Mouse (Mus musculus) hindbrain, embryonic 16.5 days (tissue): ENCODE measurements at regions not wholly inside any gene's neighbourhood (a gene's known extent, or its start where the extent isn't known, plus 50 kb on each side); places are given as distances from the start of the nearest gene placed in this dataset.

Experiments used
- ATAC-seq: fragments of 200-750 bp; cut with Nextera tagmentation; 2 replicates; pipeline ENCODE4 v1.8.0; 2017; ENCODE audit warnings: moderate TSS enrichment, moderate library complexity
- H3K27ac ChIP-seq: fragments of 300-500 bp; sonication (generic); 2 replicates; pipeline ENCODE4 v1.5.1; 2014; ENCODE audit warnings: low read depth, mild to moderate bottlenecking, control low read depth, low read length, moderate library complexity
- H3K27me3 ChIP-seq: fragments of 300-500 bp; sonication (generic); replicated peaks from 2 replicates; pipeline ENCODE4 v1.6.1; 2014; ENCODE audit warnings: low read length; ENCODE audit not compliant: control insufficient read depth, insufficient read depth
- H3K36me3 ChIP-seq: fragments of 300-500 bp; sonication (generic); 2 replicates; pipeline ENCODE4 v1.6.1; 2014; ENCODE audit warnings: mild to moderate bottlenecking, low read length, moderate library complexity, mixed read lengths; ENCODE audit not compliant: control insufficient read depth, insufficient read depth
- H3K4me1 ChIP-seq: fragments of 300-500 bp; sonication (generic); 2 replicates; pipeline ENCODE4 v1.6.1; 2014; ENCODE audit warnings: low read depth, low read length; ENCODE audit not compliant: control insufficient read depth, insufficient read depth
- H3K4me2 ChIP-seq: fragments of 300-500 bp; sonication (generic); 2 replicates; pipeline ENCODE4 v1.6.1; 2014; ENCODE audit warnings: mild to moderate bottlenecking, low read length, control low read depth, moderate library complexity
- H3K4me3 ChIP-seq: fragments of 300-500 bp; sonication (generic); 2 replicates; pipeline ENCODE4 v1.5.1; 2014; ENCODE audit warnings: mild to moderate bottlenecking, low read length, control low read depth, moderate library complexity
- H3K9ac ChIP-seq: fragments of 300-500 bp; sonication (generic); 2 replicates; pipeline ENCODE4 v1.6.1; 2014; ENCODE audit warnings: low read depth, mild to moderate bottlenecking, control low read depth, low read length, moderate library complexity
- H3K9me3 ChIP-seq: fragments of 300-500 bp; sonication (generic); 2 replicates; pipeline ENCODE4 v1.6.1; 2014; ENCODE audit warnings: mild to moderate bottlenecking, low read length, moderate library complexity; ENCODE audit not compliant: control insufficient read depth
- WGBS: fragments of 180-500 bp; shearing (Covaris S2); extraction: QIAGEN DNeasy Blood & Tissue Kit; methylation state at CpG from one replicate; pipeline ENCODE4 v1.1.7; 2014; 5-methylcytosine and 5-hydroxymethylcytosine counted together

GRCm38 (mm10) chr1:185905666-185906065 is 211.4 kb downstream of the Lyplal1 start:
- no peak overlapping the region for H3K4me2 ChIP-seq
- H3K9ac ChIP-seq, result no peak overlapping the region
- no peaks in the 10 kb centered on the region for H3K4me1 ChIP-seq
- no peak overlapping the region for H3K27ac ChIP-seq
- peaks cover 4% of the 10 kb centered on the region; the same call in 1 of the 2 replicates for H3K9me3 ChIP-seq
- 79% methylated on average over 7 of the region's 7 CpGs for WGBS
- no peak overlapping the region for H3K4me3 ChIP-seq
- H3K27me3 ChIP-seq, result no peaks in the 10 kb centered on the region
- H3K36me3 ChIP-seq, result no peaks in the 10 kb centered on the region
- ATAC-seq, result no peak

GRCm38 (mm10) chr1:185915579-185915978 is 201.5 kb downstream of the Lyplal1 start:
- no peak overlapping the region for H3K27ac ChIP-seq
- H3K4me3 ChIP-seq, result no peak overlapping the region
- H3K9ac ChIP-seq, result no peak overlapping the region
- no peaks in the 10 kb centered on the region for H3K36me3 ChIP-seq
- H3K4me2 ChIP-seq, result no peak overlapping the region
- 58% methylated on average over 2 of the region's 2 CpGs for WGBS
- H3K4me1 ChIP-seq, result no peaks in the 10 kb centered on the region
- no peaks in the 10 kb centered on the region for H3K27me3 ChIP-seq
- no peaks in the 10 kb centered on the region for H3K9me3 ChIP-seq
- no peak for ATAC-seq

DNA sequence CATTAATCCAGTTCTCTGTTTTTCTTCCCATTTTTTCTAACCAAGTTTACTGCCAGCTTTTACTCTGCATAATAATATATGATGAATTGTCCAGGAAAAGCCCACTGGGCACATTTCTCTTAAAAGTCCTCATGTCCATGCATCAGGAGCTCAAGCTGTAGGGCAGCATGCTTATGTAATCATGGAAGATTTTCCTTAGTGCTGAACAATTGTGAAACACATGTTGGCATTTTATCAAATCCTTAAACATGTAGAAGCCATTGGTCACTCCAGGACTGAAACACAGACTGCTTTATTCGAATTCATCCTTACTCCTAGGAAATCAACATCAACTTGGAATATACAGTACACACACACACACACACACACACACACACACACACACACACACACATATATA is 198.4 kb downstream of the Lyplal1 start:
- 87% methylated on average over 1 of the region's 1 CpGs for WGBS
- no peaks in the 10 kb centered on the region for H3K4me1 ChIP-seq
- no peaks in the 10 kb centered on the region for H3K36me3 ChIP-seq
- H3K4me2 ChIP-seq, result no peak overlapping the region
- H3K27ac ChIP-seq, result no peak overlapping the region
- no peaks in the 10 kb centered on the region for H3K9me3 ChIP-seq
- no peak for ATAC-seq
- H3K4me3 ChIP-seq, result no peak overlapping the region
- no peaks in the 10 kb centered on the region for H3K27me3 ChIP-seq
- H3K9ac ChIP-seq, result no peak overlapping the region

GRCm38 (mm10) chr1:185923723-185924122 is 193.4 kb downstream of the Lyplal1 start:
- no peak overlapping the region for H3K27ac ChIP-seq
- WGBS, result 68% methylated on average over 2 of the region's 2 CpGs
- no peak for ATAC-seq
- H3K4me2 ChIP-seq, result no peak overlapping the region
- no peaks in the 10 kb centered on the region for H3K27me3 ChIP-seq
- H3K9ac ChIP-seq, result no peak overlapping the region
- H3K36me3 ChIP-seq, result no peaks in the 10 kb centered on the region
- H3K4me1 ChIP-seq, result no peaks in the 10 kb centered on the region
- H3K4me3 ChIP-seq, result no peak overlapping the region
- H3K9me3 ChIP-seq, result no peaks in the 10 kb centered on the region; the same call in 1 of the 2 replicates

GRCm38 (mm10) chr1:185929000-185929399 is 188.1 kb downstream of the Lyplal1 start:
- Histone ChIP-seq H3K4me2 (no peak overlapping the region), H3K4me1 (no peaks in the 10 kb centered on the region), H3K9me3 (no peaks in the 10 kb centered on the region; the same call in 1 of the 2 replicates), H3K27ac (no peak overlapping the region), H3K9ac (no peak overlapping the region), H3K27me3 (no peaks in the 10 kb centered on the region), H3K36me3 (no peaks in the 10 kb centered on the region), H3K4me3 (no peak overlapping the region)
- 15% methylated on average over 2 of the region's 2 CpGs for WGBS
- ATAC-seq, result no peak

DNA sequence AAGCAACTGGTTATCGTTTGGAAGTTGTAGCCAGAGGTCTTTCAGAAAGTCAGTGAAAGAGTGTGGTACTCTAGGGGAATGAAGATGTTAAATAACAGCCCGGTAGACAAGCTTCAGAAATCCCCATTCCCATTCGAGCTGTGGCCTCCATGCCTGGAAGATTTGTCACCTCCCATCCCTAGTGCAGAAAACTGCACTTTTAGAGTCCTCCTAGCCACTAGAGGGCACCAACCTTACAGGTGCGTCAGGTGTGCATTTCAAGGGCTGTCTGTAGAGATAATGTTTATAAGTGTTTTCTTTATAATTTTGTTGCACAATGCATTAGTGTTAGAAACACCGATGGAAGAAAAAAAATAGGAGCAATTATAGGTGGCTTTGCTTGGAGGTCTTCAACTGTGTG is 187.3 kb downstream of the Lyplal1 start:
- Histone ChIP-seq H3K9ac (no peak overlapping the region), H3K36me3 (no peaks in the 10 kb centered on the region), H3K4me1 (no peaks in the 10 kb centered on the region), H3K4me3 (no peak overlapping the region), H3K27me3 (no peaks in the 10 kb centered on the region), H3K27ac (no peak overlapping the region), H3K9me3 (no peaks in the 10 kb centered on the region; the same call in 1 of the 2 replicates), H3K4me2 (no peak overlapping the region)
- WGBS, result 83% methylated on average over 5 of the region's 5 CpGs
- ATAC-seq, result no peak

DNA sequence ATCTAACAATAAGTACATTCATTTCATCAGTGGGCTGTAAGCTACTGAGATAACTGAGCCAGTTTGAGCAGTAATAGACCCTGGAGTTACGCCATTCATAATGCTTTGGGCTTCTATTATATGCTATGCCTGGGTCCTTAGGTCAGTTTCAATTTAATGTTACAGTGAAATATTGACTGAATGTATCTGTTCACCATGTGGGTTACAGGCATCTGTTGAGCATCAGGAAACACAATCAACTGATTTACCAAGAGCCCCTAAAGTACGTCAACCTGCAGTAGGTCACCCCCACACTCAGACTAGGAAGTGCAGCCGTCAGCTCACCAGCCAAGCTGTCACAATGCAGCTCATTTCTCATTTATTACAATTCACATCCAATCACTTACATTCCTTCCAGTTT is 183.5 kb downstream of the Lyplal1 start:
- H3K4me2 ChIP-seq, result no peak overlapping the region

GRCm38 (mm10) chr1:185937026-185937425 is 180.1 kb downstream of the Lyplal1 start:
- H3K9ac ChIP-seq, result no peak overlapping the region
- H3K27ac ChIP-seq, result no peak overlapping the region
- no peaks in the 10 kb centered on the region for H3K9me3 ChIP-seq
- no peak overlapping the region for H3K4me2 ChIP-seq
- H3K27me3 ChIP-seq, result no peaks in the 10 kb centered on the region
- no peak for ATAC-seq
- no peaks in the 10 kb centered on the region for H3K4me1 ChIP-seq
- no peak overlapping the region for H3K4me3 ChIP-seq
- no peaks in the 10 kb centered on the region for H3K36me3 ChIP-seq

More for the DNA sequence above, 183.5 kb downstream of the Lyplal1 start:
- ATAC-seq, result no peak
- no peaks in the 10 kb centered on the region for H3K36me3 ChIP-seq
- no peak overlapping the region for H3K4me3 ChIP-seq
- no peak overlapping the region for H3K27ac ChIP-seq
- no peak overlapping the region for H3K9ac ChIP-seq
- no peaks in the 10 kb centered on the region for H3K27me3 ChIP-seq
- H3K4me1 ChIP-seq, result no peaks in the 10 kb centered on the region
- WGBS, result 85% methylated on average over 3 of the region's 3 CpGs
- no peaks in the 10 kb centered on the region for H3K9me3 ChIP-seq

DNA sequence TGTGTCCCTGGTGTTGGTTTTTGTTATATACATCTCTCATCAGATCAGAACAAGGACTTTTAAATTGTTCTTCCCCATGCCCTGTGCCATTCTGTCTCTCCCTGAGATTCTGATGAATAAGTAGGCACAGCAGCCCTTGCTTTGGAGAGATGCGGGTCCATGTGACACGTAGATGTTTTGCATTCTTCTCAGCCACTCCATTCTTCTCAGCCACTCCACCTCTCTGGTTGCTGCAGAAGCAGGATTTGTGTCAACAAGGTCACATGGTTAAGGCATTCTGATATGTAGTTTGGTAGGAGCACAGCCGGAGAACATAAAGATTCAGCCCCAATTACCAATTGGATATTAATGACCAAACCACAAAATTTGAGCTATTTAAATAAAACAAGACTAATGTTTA is 177.2 kb downstream of the Lyplal1 start:
- WGBS, result 91% methylated on average over 3 of the region's 3 CpGs
- Histone ChIP-seq H3K9ac (no peak overlapping the region), H3K9me3 (no peaks in the 10 kb centered on the region), H3K4me3 (no peak overlapping the region), H3K27ac (no peak overlapping the region), H3K27me3 (no peaks in the 10 kb centered on the region), H3K36me3 (no peaks in the 10 kb centered on the region), H3K4me1 (no peaks in the 10 kb centered on the region), H3K4me2 (no peak overlapping the region)
- no peak for ATAC-seq

DNA sequence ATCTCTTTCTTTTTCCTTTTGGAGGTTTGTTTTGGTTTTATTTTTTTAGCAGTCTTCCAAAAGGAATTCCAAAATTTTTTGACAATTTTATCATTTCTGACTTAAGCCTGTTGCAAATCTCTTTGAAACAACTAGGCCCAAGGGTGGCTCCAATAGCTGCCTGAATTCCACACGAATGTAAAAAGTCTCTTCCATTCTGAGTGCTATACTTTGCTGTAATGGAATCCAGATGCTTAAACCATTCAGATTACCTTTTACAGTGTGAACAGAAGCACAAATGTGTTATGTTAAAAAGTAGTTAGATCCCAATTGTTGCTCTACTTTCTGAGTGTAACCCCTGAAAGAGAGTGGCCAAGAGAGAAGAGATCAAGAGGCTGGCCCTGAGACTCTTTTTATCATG is 176.6 kb downstream of the Lyplal1 start:
- H3K27ac ChIP-seq, result no peak overlapping the region
- no peak overlapping the region for H3K9ac ChIP-seq
- no peak for ATAC-seq
- H3K9me3 ChIP-seq, result no peaks in the 10 kb centered on the region
- WGBS, result 73% methylated on average over 1 of the region's 1 CpGs
- H3K36me3 ChIP-seq, result no peaks in the 10 kb centered on the region
- no peak overlapping the region for H3K4me2 ChIP-seq
- no peaks in the 10 kb centered on the region for H3K4me1 ChIP-seq
- H3K4me3 ChIP-seq, result no peak overlapping the region
- H3K27me3 ChIP-seq, result no peaks in the 10 kb centered on the region
